Mouse (Mus musculus) liver, postnatal 0 days (tissue): Measurements from ENCODE around the gene Gm5447.
A peak's percentile ranks its signal among the peaks of the same experiment; 100 is the strongest.

Experiments used
- CTCF ChIP-seq: sonication (generic); IDR thresholded peaks from 2 replicates; pipeline ENCODE4 v1.5.1; 2016; ENCODE audit warnings: antibody characterized with exemption, low read depth
- EP300 ChIP-seq: IDR thresholded peaks from 2 replicates; pipeline ENCODE4 v1.6.1; 2016; ENCODE audit warnings: antibody characterized with exemption, low read depth, mild to moderate bottlenecking

GRCm38 (mm10) chr13:30993819-30994218 lies 19.8 kb downstream of the Gm5447 start:
- TF ChIP-seq CTCF (peak; percentile 78), EP300 (no peak)
